Mouse (Mus musculus) lung, adult 2 months (tissue): Measurements from ENCODE around the gene Kptn. TPM values are rescaled to one million over a fixed set of nuclear protein-coding genes. Genes with fewer than 3 reads are reported as not detected.

Experiments used
- DNase-seq: peaks from one replicate; pipeline ENCODE4 v3.0.0; 2022
- H3K4me1 ChIP-seq: fragments of 200-500 bp; 2 replicates; pipeline ENCODE4 v1.6.1; 2011; ENCODE audit warnings: low read length; ENCODE audit not compliant: control insufficient read depth, insufficient read depth
- H3K4me3 ChIP-seq: fragments of 200-500 bp; replicated peaks from 2 replicates; pipeline ENCODE3; 2011; ENCODE audit warnings: low read depth, mild to moderate bottlenecking, control low read depth, low read length; ENCODE audit errors: extremely low read depth
- CTCF ChIP-seq: fragments of 200-500 bp; IDR thresholded peaks from 2 replicates; pipeline ENCODE4 v1.5.1; 2011; ENCODE audit warnings: mild to moderate bottlenecking, low read length, control low read depth; ENCODE audit not compliant: insufficient read depth
- POLR2A ChIP-seq: fragments of 200-500 bp; IDR thresholded peaks from 2 replicates; pipeline ENCODE4 v1.6.1; 2011; ENCODE audit warnings: low read depth, mild to moderate bottlenecking, control low read depth, low read length, borderline replicate concordance; ENCODE audit errors: extremely low read depth
- WGBS: fragments of 180-500 bp; shearing (Covaris S2); methylation state at CpG from one replicate; pipeline ENCODE4 v1.1.7; 2018; 5-methylcytosine and 5-hydroxymethylcytosine counted together
- polyA plus RNA-seq: library from polyadenylated mRNA; depleted of rRNA; stranded (reverse); fragments of >200 nt; gene quantifications from 2 replicates; pipeline ENCODE4 v1.2.3, GENCODE M21; 2012

Gene Kptn
- polyA plus RNA-seq, 1 experiment: 28.3 TPM

- H3K4me3 ChIP-seq: no peak overlapping the region
- H3K4me1 ChIP-seq: peaks cover 11% of the 10 kb centered on the region; the same call in 1 of the 2 replicates
- no peak for DNase-seq
- 70% methylated on average over 4 of the region's 4 CpGs for whole genome bisulfite sequencing
- TF ChIP-seq CTCF: no peak
- TF ChIP-seq POLR2A: no peak
Observed at GRCm38 (mm10) chr7:16099901-16100300, 19.8 kb upstream of the Kptn start.

GRCm38 (mm10) chr7:16101081-16101480 is 18.6 kb upstream of the Kptn start:
- 73% methylated on average over 7 of the region's 7 CpGs for WGBS
- DNase-seq: no peak
- Histone ChIP-seq H3K4me3 (no peak overlapping the region), H3K4me1 (peaks cover 11% of the 10 kb centered on the region; the same call in 1 of the 2 replicates)
- TF ChIP-seq POLR2A: no peak
- TF ChIP-seq CTCF: no peak

DNA sequence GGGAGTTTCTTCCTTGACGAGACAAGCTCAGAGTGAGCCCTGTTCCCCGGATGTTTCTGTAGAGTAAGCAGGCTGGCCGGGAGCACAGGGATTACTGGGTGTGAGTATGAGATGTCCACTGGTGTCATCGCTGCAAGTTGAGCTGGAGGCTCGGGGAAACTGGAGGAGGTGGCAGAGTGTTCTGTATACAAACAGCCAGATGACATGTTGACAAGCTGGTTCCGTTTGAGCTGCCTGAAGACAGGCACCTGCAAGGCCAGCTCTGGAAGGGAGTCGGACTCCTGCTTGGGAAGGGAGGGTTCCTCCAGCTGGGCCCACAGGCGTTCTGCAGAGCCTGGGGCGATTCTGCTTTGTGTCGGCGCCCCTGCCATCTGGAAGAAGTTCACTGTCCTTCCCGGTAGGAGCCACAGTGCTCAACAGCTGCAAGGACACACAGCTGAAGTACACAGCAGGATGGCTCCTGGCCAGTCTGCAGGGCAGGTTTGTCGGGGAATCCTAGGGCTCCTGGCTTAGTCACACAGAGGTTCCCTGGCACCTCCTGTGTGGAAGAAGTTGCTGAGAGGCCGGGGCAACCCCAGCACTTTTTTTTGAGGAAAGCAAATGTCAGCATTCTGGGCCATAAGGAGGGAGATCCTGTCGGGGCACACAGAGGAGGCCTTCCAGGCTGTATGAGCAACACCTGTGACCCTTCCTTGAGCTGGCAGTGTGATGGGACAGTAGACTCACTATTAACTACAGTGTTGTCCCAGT is 17.8 kb upstream of the Kptn start:
- Histone ChIP-seq H3K4me1 (peaks cover 11% of the 10 kb centered on the region; the same call in 1 of the 2 replicates), H3K4me3 (no peak overlapping the region)
- WGBS: 47% methylated on average over 15 of the region's 15 CpGs
- TF ChIP-seq POLR2A: no peak
- no peak for TF ChIP-seq CTCF
- no peak for DNase-seq

- Histone ChIP-seq H3K4me3 (no peak overlapping the region), H3K4me1 (peaks cover 11% of the 10 kb centered on the region; the same call in 1 of the 2 replicates)
- TF ChIP-seq CTCF (no peak), POLR2A (no peak)
- WGBS: 81% methylated on average over 5 of the region's 5 CpGs
- DNase-seq: no peak
Observed at GRCm38 (mm10) chr7:16102686-16103226, 16.9 kb upstream of the Kptn start.

- WGBS: 71% methylated on average over 6 of the region's 6 CpGs
- TF ChIP-seq CTCF (no peak), POLR2A (no peak)
- Histone ChIP-seq H3K4me3 (no peak overlapping the region), H3K4me1 (peaks cover 11% of the 10 kb centered on the region; the same call in 1 of the 2 replicates)
- no peak for DNase-seq
Observed at GRCm38 (mm10) chr7:16103760-16104159, 15.9 kb upstream of the Kptn start.

GRCm38 (mm10) chr7:16104611-16105388 is 14.9 kb upstream of the Kptn start:
- TF ChIP-seq CTCF: no peak
- TF ChIP-seq POLR2A: no peak
- WGBS: 86% methylated on average over 7 of the region's 7 CpGs
- Histone ChIP-seq H3K4me3 (no peak overlapping the region), H3K4me1 (peaks cover 7% of the 10 kb centered on the region; the same call in 1 of the 2 replicates)
- DNase-seq: no peak

DNA sequence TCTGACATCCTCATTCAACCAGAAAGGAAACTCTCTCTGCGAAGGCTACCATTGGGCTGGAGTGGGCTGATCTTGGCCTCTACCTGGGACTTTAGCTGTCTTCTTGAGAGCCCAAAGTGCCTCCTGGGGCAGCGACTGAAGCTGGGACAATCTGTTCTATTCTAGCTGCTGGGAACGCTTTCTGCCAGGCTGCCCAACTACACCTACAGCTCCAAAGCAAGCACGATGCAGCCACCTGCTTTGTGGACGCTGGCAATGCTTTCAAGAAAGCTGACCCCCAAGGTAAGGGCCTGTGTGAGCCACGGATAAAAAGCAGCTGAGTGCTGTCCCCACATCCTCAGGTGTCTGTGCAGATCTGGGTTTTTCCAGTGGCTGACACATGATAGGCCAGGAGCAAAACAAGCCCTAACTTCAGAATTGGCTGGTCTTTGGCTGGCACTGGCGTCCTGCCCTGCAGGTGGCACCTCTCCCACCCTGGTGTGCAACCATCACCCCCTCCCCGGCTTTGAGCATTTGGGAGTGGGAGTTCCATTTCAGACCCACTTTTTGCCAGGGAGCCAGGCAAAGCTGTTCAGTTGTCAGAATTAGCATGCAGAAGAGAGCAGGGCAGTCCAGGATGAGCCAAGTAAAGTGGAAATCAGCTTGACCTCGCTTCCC is 10.7 kb upstream of the Kptn start:
- DNase-seq: no peak
- 93% methylated on average over 9 of the region's 9 CpGs for WGBS
- Histone ChIP-seq H3K4me1 (no peaks in the 10 kb centered on the region), H3K4me3 (no peak overlapping the region)
- TF ChIP-seq POLR2A: no peak
- TF ChIP-seq CTCF: no peak

DNA sequence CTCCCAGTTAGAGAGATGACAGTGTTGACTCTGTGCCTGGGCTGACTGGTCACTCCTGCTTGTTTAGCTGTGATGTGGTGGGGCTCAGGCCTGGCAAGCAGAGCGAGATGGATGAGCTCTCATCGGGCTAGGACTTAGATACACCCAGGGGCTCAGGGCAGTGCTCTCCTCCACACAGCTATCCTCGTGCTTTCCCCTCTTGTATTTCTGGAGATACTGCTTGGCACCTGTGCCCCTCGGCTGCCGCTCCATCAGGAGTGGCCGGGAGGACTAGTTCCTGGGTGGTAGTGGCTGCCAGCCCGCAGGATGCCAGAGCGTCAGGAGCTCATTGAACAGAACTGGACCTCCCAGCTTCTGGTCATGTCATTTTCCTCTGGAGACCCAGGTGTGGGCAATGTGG is 9.5 kb upstream of the Kptn start:
- no peak for DNase-seq
- Histone ChIP-seq H3K4me3 (no peak overlapping the region), H3K4me1 (no peaks in the 10 kb centered on the region)
- 89% methylated on average over 8 of the region's 8 CpGs for WGBS
- no peak for TF ChIP-seq CTCF
